Mouse (Mus musculus) ovary, adult 2 months (tissue): ENCODE results near the gene Rtp2. TPM values are rescaled to one million over a fixed set of nuclear protein-coding genes. Genes with fewer than 3 reads are reported as not detected.

Experiments used
- polyA plus RNA-seq: library from polyadenylated mRNA; depleted of rRNA; stranded (reverse); fragments of >200 nt; gene quantifications from 2 replicates; pipeline ENCODE4 v1.2.3, GENCODE M21; 2012; rRNA removed

The Rtp2 gene
- not detected in 2 replicates for polyA plus RNA-seq

DNA sequence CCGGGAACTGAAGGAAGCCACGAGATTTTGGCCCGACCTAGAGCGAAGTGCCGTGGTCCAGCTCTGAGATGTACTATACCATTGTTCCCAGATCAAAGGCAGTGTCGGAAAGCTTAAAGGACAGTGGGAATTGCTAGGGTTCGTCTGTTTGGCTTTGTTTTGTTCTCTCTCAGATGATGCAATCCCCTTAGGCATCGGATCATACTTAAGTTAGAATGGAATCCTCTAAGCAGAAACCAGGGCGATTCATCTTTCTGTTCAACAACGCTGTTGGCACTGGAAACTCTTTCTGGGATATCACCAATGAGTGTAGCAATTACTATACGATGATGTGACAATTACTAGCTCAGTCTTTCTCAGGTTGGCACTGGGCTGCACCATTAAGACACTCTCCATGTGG lies at the start of gene Rtp2:
Rtp2 (minus strand) TSS at position 101 of the 400 bp plus-strand sequence.

DNA sequence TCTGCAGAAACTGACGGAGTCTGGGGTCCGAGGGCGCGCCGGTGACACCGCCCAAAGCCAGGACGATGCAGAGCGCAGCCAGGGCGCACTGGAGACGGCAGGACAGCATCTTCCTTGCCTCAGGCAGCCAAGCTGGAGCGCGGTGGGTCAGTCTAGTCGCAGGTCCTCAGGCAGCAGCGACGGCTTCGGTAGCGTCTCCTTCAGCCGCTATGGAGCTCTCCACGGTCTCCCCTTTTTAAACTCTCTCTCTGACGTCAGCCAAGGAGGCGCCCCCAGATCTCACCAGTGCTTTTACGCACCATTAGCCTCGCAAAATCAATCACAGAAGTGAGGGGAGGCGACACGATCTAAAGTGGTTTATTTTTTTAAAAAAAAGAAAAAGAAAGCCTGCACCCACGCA lies 41.6 kb downstream of the Rtp2 start, which contains the start of gene Sst:
Sst (minus strand) TSS at position 323 of the 400 bp plus-strand sequence.

Other genes with a start within 250 kb of the Rtp2 start
- 0.52 TPM in 1 of 2 replicates, not detected in the other for gene Sst, start 41.4 kb downstream of the Rtp2 start, polyA plus RNA-seq
- gene Gm37419, start 56.1 kb upstream of the Rtp2 start, polyA plus RNA-seq: not detected in 2 replicates
- 14.5 and 18.2 TPM in 2 replicates for gene Bcl6, start 56.5 kb upstream of the Rtp2 start, polyA plus RNA-seq